Mouse (Mus musculus) embryo, embryonic 10.5 days (tissue): Measurements from ENCODE around the gene Pycr2.

Experiments used
- DNase-seq: peaks from one replicate; pipeline ENCODE4 v3.0.0-alpha.2; 2015; ENCODE audit warnings: low spot score

The Pycr2 gene

GRCm38 (mm10) chr1:180940776-180941460, 36.8 kb downstream of the Pycr2 start:
- DNase-seq: no peak

- DNase-seq: no peak
These were observed 37.6 kb downstream of the Pycr2 start for GRCm38 (mm10) chr1:180941726-180942125.

- DNase-seq: peak; percentile 83
These were observed 38.3 kb downstream of the Pycr2 start, which contains the start of gene Tmem63a for GRCm38 (mm10) chr1:180942166-180943031. TSS of gene Tmem63a (plus strand) at chr1:180942344.

- no peak for DNase-seq
These were observed 39.0 kb downstream of the Pycr2 start for GRCm38 (mm10) chr1:180943032-180943644.

GRCm38 (mm10) chr1:180943896-180944295, 39.8 kb downstream of the Pycr2 start:
- no peak for DNase-seq

- no peak for DNase-seq
These were observed 40.5 kb downstream of the Pycr2 start for GRCm38 (mm10) chr1:180944553-180944952.

- peak; percentile 77 for DNase-seq
These were observed 41.2 kb downstream of the Pycr2 start for GRCm38 (mm10) chr1:180945001-180945980.

- no peak for DNase-seq
These were observed 42.4 kb downstream of the Pycr2 start for GRCm38 (mm10) chr1:180946448-180946847.

GRCm38 (mm10) chr1:180952085-180952746, 48.1 kb downstream of the Pycr2 start:
- no peak for DNase-seq

- DNase-seq: no peak
These were observed 48.7 kb downstream of the Pycr2 start for GRCm38 (mm10) chr1:180952808-180953207.

- no peak for DNase-seq
These were observed 52.3 kb downstream of the Pycr2 start for GRCm38 (mm10) chr1:180956401-180956800.

- DNase-seq: no peak
These were observed 52.9 kb downstream of the Pycr2 start for GRCm38 (mm10) chr1:180956973-180957381.
